Mouse (Mus musculus) gastrocnemius, postnatal 10 days (tissue): Measurements from ENCODE around the gene Ucma. TPM values are rescaled to one million over a fixed set of nuclear protein-coding genes. Genes with fewer than 3 reads are reported as not detected.

Experiments
- total RNA-seq, 2 experiments: library from RNA; stranded (reverse); gene quantifications; 2 replicates each; pipeline ENCODE4 v1.2.3; 2021

Gene Ucma
- total RNA-seq, 2 experiments from 2014 or later: 0.75 TPM; not detected in 1

Other genes starting within 250 kb of the Ucma start
- 10 to 100 TPM; 24.0 to 29.2 TPM for gene Sephs1, start 94.6 kb upstream of the Ucma start, total RNA-seq
- 10 to 100 TPM; 71.6 to 83.9 TPM for gene Phyh, start 57.1 kb upstream of the Ucma start, total RNA-seq
- 1 to 10 TPM; 2.3 to 4.7 TPM for gene Mcm10, start 36.7 kb downstream of the Ucma start, total RNA-seq
- 10 to 100 TPM; 23.5 to 26.4 TPM for gene Optn, start 87.9 kb downstream of the Ucma start, total RNA-seq
- gene Ccdc3, start 161.7 kb downstream of the Ucma start, total RNA-seq: 1 to 10 TPM; 6.7 to 8.6 TPM